Mouse (Mus musculus): Measurements from ENCODE around the gene Vwde.

Gene Vwde

GRCm38 (mm10) chr6:13224596-13225227, at the start of gene Vwde:
Gene Vwde, minus strand, starts transcription at chr6:13224965.
- DNase-seq (ENCODE audit: low spot score in 2 of 2), result no peak

GRCm38 (mm10) chr6:13255341-13255740, 30.6 kb upstream of the Vwde start:
- DNase-seq (ENCODE audit: low spot score in 2 of 2), result no peak

- DNase-seq (ENCODE audit: low spot score in 2 of 2), result no peak
Observed at GRCm38 (mm10) chr6:13248317-13248969, 23.7 kb upstream of the Vwde start.

- no peak for DNase-seq (ENCODE audit: low spot score in 2 of 2)
Observed at GRCm38 (mm10) chr6:13206157-13206556, 18.6 kb downstream of the Vwde start.

DNA sequence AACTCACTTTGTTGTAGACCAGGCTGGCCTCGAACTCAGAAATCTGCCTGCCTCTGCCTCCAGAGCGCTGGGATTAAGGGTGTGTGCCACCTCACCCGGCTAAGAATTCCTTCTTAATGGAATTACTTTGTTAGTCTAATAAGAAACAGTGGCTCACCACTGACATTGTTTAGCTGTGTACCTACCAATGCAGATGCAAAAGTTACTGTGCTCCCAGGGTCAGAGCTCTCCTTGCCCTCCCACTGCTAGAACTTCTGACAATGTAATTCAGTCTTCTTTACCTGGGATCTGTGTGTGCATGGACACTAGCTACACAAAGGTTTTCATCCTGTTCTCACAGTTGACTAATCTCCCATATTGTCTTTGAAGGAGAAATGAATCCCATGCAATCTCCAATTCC, 27.3 kb downstream of the Vwde start:
- no peak for DNase-seq (ENCODE audit: low spot score in 2 of 2)

- DNase-seq (ENCODE audit: low spot score in 2 of 2), result no peak
Observed at GRCm38 (mm10) chr6:13186836-13187235, 37.9 kb downstream of the Vwde start.

GRCm38 (mm10) chr6:13180061-13180460, 44.7 kb downstream of the Vwde start:
- DNase-seq (ENCODE audit: low spot score in 2 of 2), result no peak

GRCm38 (mm10) chr6:13169459-13170150, 55.2 kb downstream of the Vwde start:
- no peak for DNase-seq (ENCODE audit: low spot score in 2 of 2)

DNA sequence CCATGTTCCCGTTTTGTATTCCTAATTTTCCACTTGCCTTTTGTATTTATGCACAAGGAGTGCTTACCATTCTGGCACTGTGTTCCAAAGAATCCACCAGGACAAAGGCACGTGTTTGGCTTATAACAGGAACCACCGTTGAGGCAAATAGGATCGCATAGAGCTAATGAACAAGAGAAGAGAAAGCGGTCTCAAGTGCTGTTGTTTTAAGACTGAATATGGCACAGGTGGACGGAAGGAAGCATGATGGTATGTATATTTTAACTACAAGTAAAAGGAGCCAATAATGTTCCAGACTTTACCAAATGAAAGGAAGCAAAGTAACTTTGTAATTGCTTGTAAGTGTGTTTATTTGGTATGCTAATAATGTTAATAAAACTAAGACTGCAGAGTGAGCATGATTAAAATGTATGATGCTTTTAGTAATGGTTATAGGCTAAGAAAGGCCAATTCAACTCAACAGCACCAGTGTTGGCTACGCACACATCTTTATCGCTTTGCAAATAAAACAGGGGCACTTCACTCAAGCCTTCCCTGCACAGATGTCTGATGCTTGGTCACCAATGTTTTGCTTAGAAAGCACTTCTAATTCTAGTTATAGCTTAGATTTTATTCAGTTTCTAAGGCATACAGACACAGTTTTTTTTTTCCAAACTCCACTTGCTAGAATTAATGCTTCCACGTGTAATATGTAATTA, 58.4 kb downstream of the Vwde start:
- DNase-seq (ENCODE audit: low spot score in 2 of 2), result no peak

GRCm38 (mm10) chr6:13159437-13159836, 65.3 kb downstream of the Vwde start:
- no peak for DNase-seq (ENCODE audit: low spot score in 2 of 2)

DNA sequence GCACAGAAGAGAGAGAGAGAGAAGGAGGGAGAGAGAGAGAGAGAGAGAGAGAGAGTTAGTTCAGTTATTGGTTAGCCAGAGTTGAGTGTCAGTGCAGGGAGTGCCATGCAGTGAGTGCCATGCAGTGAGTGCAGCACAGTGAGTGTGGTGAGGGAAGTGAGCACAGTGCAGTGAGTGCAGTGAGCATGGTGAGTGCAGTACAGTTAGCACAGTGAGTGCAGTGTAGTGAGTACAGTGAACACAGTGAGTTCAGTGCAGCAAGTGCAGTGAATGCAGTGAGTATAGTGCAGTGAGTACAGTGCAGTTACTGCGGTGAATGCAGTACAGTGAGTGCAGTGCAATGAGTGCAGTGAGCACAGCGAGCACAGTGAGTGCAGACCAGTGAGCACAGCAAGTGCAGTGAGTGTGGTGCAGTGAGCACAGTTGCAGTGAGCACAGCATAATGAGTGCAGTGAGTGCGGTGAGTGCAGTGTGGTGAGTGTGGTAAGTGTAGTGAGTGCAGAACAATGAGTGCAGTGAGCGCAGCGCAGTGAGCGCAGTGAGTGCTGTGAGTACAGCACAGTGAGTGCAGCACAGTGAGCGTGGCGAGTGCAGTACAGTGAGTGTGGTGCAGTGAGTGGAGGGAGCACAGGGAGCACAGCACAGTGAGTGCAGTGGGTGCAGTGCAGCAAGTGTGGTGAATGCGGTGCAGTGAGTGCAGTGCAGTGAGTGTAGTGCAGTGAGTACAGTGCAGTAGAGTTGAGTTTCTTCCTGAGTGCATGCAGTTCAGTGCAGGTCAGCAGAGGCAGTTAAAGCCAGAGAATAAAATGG, 70.7 kb downstream of the Vwde start:
- no peak for DNase-seq (ENCODE audit: low spot score in 2 of 2)

DNA sequence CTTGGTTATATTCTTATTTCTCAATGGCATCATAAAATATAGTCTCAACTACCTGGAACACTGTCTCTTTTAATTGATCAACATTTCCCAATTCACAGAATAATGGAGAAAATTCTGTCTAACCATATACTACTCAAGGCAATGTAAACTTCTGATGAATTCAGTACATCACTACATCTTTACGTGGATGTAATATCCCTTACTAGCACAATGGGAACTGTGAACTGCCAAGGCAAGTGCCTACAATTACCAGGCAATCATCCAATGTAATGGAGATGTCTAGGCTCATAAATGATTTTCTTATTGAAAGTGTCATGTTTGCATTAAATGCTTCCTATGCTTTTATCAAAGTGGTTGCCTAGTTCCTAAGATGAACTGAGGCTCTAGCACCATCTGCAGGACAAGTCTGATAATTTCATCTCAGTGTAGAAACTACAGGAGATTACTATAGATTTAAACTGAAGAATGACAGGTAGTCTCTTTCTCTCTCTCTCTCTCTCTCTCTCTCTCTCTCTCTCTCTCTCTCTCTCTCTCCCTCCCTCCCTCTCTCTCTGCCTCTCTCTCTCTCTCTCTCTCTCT, 72.6 kb downstream of the Vwde start:
- peak; percentile 3 for DNase-seq (ENCODE audit: low spot score in 2 of 2)

GRCm38 (mm10) chr6:13137255-13137654, 87.5 kb downstream of the Vwde start:
- no peak for DNase-seq (ENCODE audit: low spot score in 2 of 2)

- DNase-seq (ENCODE audit: low spot score in 2 of 2), result no peak
Observed at GRCm38 (mm10) chr6:13108662-13109061, 116.1 kb downstream of the Vwde start.

Measured in urinary bladder, adult 18-20 months (tissue).